Mouse (Mus musculus): Measurements from ENCODE around the gene Xkr8.

DNA sequence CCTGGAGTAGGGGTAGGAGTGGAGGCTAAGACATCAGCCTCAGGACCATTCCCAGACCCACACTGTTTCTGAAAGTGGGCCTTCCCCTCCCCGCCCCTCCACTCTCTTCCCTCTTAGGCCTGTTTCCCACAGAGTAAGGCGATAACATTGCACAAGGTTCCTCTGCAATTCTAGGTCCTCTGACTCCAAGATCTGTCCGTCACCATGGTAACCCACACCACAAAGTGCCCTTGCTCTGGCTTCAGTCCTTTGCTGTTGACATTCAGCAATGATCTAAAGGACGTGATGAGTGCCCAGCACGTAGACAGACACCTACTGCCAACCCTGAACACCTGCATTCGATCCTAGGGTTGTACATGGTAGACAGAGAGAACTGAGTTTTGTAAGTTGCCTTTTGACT, 20.6 kb upstream of the Xkr8 start:
- TF ChIP-seq CTCF (IDR thresholded peaks at IDR 0.05; ENCODE audit: insufficient read depth, low read depth, low read length), result no peak
- TF ChIP-seq POLR2A (IDR thresholded peaks at IDR 0.05; ENCODE audit: insufficient read depth, low read depth, low read length), result no peak
